Mouse (Mus musculus) CH12.LX (cell line): ENCODE data around the gene Aldh1a2.
A peak's percentile ranks its signal among the peaks of the same experiment; 100 is the strongest.

ENCODE experiments used
- BHLHE40 ChIP-seq: IDR thresholded peaks from 2 replicates; pipeline ENCODE4 v1.6.1; 2011; ENCODE audit warnings: mild to moderate bottlenecking, low read depth, low read length, improper control_type of control experiment
- CHD1 ChIP-seq: IDR thresholded peaks from 2 replicates; pipeline ENCODE4 v1.6.1; 2012; ENCODE audit warnings: low read depth, low read length, improper control_type of control experiment, inconsistent platforms
- CTCF ChIP-seq, 2 experiments: IDR thresholded peaks in 1 of 2; conservative IDR thresholded peaks in 1 of 2; 2 replicates each; pipeline ENCODE4 v1.5.1; 2011 to 2012; ENCODE audit warnings: low read depth in 2 of 2, low read length in 2 of 2, improper control_type of control experiment in 1 of 2, inconsistent platforms in 1 of 2, mild to moderate bottlenecking in 1 of 2, moderate library complexity in 1 of 2
- E2F4 ChIP-seq: IDR thresholded peaks from 2 replicates; pipeline ENCODE4 v1.6.1; 2011; ENCODE audit warnings: low read depth, low read length, improper control_type of control experiment; ENCODE audit not compliant: insufficient replicate concordance
- EP300 ChIP-seq: IDR thresholded peaks from 2 replicates; pipeline ENCODE4 v1.6.1; 2011; ENCODE audit warnings: low read length, improper control_type of control experiment
- ETS1 ChIP-seq: conservative IDR thresholded peaks from 2 replicates; pipeline ENCODE4 v1.6.1; 2012; ENCODE audit warnings: low read depth, mild to moderate bottlenecking, inconsistent platforms, low read length, improper control_type of control experiment, moderate library complexity
- NRF1 ChIP-seq: IDR thresholded peaks from 2 replicates; pipeline ENCODE4 v1.6.1; 2014; ENCODE audit warnings: low read depth, mild to moderate bottlenecking, inconsistent platforms, low read length, improper control_type of control experiment, moderate library complexity
- POLR2A ChIP-seq: IDR thresholded peaks from 2 replicates; pipeline ENCODE4 v1.6.1; 2011; ENCODE audit warnings: low read depth, mild to moderate bottlenecking, improper control_type of control experiment, low read length
- SMC3 ChIP-seq: IDR thresholded peaks from 2 replicates; pipeline ENCODE4 v1.6.1; 2011; ENCODE audit warnings: low read depth, low read length, improper control_type of control experiment
- TCF12 ChIP-seq: IDR thresholded peaks from 2 replicates; pipeline ENCODE4 v1.6.1; 2014; ENCODE audit warnings: low read depth, mild to moderate bottlenecking, inconsistent platforms, low read length, improper control_type of control experiment
- USF2 ChIP-seq: conservative IDR thresholded peaks from 2 replicates; pipeline ENCODE4 v1.6.1; 2011; ENCODE audit warnings: low read depth, low read length, improper control_type of control experiment
- ZC3H11A ChIP-seq: IDR thresholded peaks from 2 replicates; pipeline ENCODE4 v1.6.1; 2012; ENCODE audit warnings: low read depth, mild to moderate bottlenecking, inconsistent platforms, low read length, improper control_type of control experiment
- ZMIZ1 ChIP-seq: IDR thresholded peaks from 2 replicates; pipeline ENCODE4 v1.6.1; 2012; ENCODE audit warnings: low read depth, mild to moderate bottlenecking, inconsistent platforms, low read length, improper control_type of control experiment

GRCm38 (mm10) chr9:71173533-71173932, 42.1 kb upstream of the Aldh1a2 start:
- TF ChIP-seq POLR2A (no peak), EP300 (no peak), CTCF (conservative IDR thresholded peaks at IDR 0.05 in 1 of 2, IDR thresholded peaks at IDR 0.05 in 1 of 2; ENCODE audit: low read depth in 2 of 2, low read length in 2 of 2) (peak in 1 of 2 experiments; percentile 66; a peak in 2 of 4 replicates), SMC3 (peak; percentile 18; the same call in 1 of the 2 replicates), BHLHE40 (no peak), NRF1 (no peak), ZMIZ1 (no peak), USF2 (no peak), TCF12 (no peak), E2F4 (no peak), ETS1 (no peak), CHD1 (no peak), ZC3H11A (no peak)
